Mouse (Mus musculus): Measurements from ENCODE around the gene Folr1.
A peak's percentile ranks its signal among the peaks of the same experiment; 100 is the strongest.

Folr1 gene

GRCm38 (mm10) chr7:101820295-101821030, 50.1 kb downstream of the Folr1 start:
- no peak for TF ChIP-seq NANOG (IDR thresholded peaks at IDR 0.05; ENCODE audit: borderline replicate concordance, low read length)
- TF ChIP-seq CTCF (conservative IDR thresholded peaks at IDR 0.05; ENCODE audit: low read length), result no peak
- no peak for TF ChIP-seq POU5F1 (IDR thresholded peaks at IDR 0.05; ENCODE audit: borderline replicate concordance, low read length)
- Histone ChIP-seq H3K4me1 (replicated peaks; ENCODE audit: low read depth, low read length) (peaks cover 60% of the 10 kb centered on the region), H3K36me3 (ENCODE audit: insufficient read depth, low read length) (peaks cover 20% of the 10 kb centered on the region), H3K4me3 (replicated peaks; ENCODE audit: low read length) (peak overlapping the region; percentile 78), H3K27me3 (ENCODE audit: insufficient read depth, low read length) (peaks cover 56% of the 10 kb centered on the region), H3K9me3 (ENCODE audit: low read length) (no peaks in the 10 kb centered on the region)

GRCm38 (mm10) chr7:101817861-101818401, 52.7 kb downstream of the Folr1 start, which contains the start of gene Phox2a:
Gene Phox2a, plus strand, starts transcription at chr7:101818313.
- TF ChIP-seq CTCF (conservative IDR thresholded peaks at IDR 0.05; ENCODE audit: low read length), result no peak
- no peak for TF ChIP-seq NANOG (IDR thresholded peaks at IDR 0.05; ENCODE audit: borderline replicate concordance, low read length)
- TF ChIP-seq POU5F1 (IDR thresholded peaks at IDR 0.05; ENCODE audit: borderline replicate concordance, low read length), result no peak
- Histone ChIP-seq H3K9me3 (ENCODE audit: low read length) (peaks cover 5% of the 10 kb centered on the region), H3K4me1 (replicated peaks; ENCODE audit: low read depth, low read length) (peaks cover 45% of the 10 kb centered on the region), H3K27me3 (ENCODE audit: insufficient read depth, low read length) (peaks cover 66% of the 10 kb centered on the region), H3K4me3 (replicated peaks; ENCODE audit: low read length) (peak within 1 kb of the TSS; percentile 79), H3K36me3 (ENCODE audit: insufficient read depth, low read length) (no peaks in the 10 kb centered on the region)

Measured in E14TG2a.4 (cell line).